Mouse (Mus musculus): ENCODE measurements at regions not wholly inside any gene's neighbourhood (a gene's known extent, or its start where the extent isn't known, plus 50 kb on each side); places are given as distances from the start of the nearest gene placed in this dataset.

- peak; percentile 4 for DNase-seq
Observed at GRCm38 (mm10) chr13:68372631-68373030, 209.3 kb downstream of the Mtrr start.

Data from right cerebral cortex, postnatal 25 days (tissue).